Mouse (Mus musculus) neural tube, embryonic 15.5 days (tissue): ENCODE data around the gene Ramp3. TPM values are rescaled to one million over a fixed set of nuclear protein-coding genes. Genes with fewer than 3 reads are reported as not detected.

Source experiments
- ATAC-seq: fragments of 200-750 bp; cut with Nextera tagmentation; 2 replicates; pipeline ENCODE4 v1.8.0; 2017; ENCODE audit warnings: mild to moderate bottlenecking, moderate TSS enrichment, moderate library complexity; ENCODE audit not compliant: low FRiP score
- H3K27ac ChIP-seq: fragments of 300-500 bp; sonication (generic); replicated peaks from 2 replicates; pipeline ENCODE4 v1.5.1; 2015; ENCODE audit warnings: mild to moderate bottlenecking, inconsistent platforms
- H3K27me3 ChIP-seq: fragments of 300-500 bp; sonication (generic); replicated peaks from 2 replicates; pipeline ENCODE4 v1.6.1; 2015; ENCODE audit warnings: inconsistent platforms
- H3K36me3 ChIP-seq: fragments of 300-500 bp; sonication (generic); 2 replicates; pipeline ENCODE4 v1.6.1; 2015; ENCODE audit warnings: inconsistent platforms
- H3K4me1 ChIP-seq: fragments of 300-500 bp; sonication (generic); 2 replicates; pipeline ENCODE4 v1.6.1; 2015; ENCODE audit warnings: inconsistent platforms
- H3K4me2 ChIP-seq: fragments of 300-500 bp; sonication (generic); 2 replicates; pipeline ENCODE4 v1.6.1; 2015; ENCODE audit warnings: inconsistent platforms, mild to moderate bottlenecking, moderate library complexity
- H3K4me3 ChIP-seq: fragments of 300-500 bp; sonication (generic); replicated peaks from 2 replicates; pipeline ENCODE4 v1.5.1; 2015; ENCODE audit warnings: mild to moderate bottlenecking, inconsistent platforms
- H3K9ac ChIP-seq: fragments of 300-500 bp; sonication (generic); replicated peaks from 2 replicates; pipeline ENCODE4 v1.6.1; 2015; ENCODE audit warnings: mild to moderate bottlenecking, inconsistent platforms
- H3K9me3 ChIP-seq: fragments of 300-500 bp; sonication (generic); replicated peaks from 2 replicates; pipeline ENCODE4 v1.6.1; 2016; ENCODE audit warnings: inconsistent platforms
- WGBS: fragments of 180-500 bp; shearing (Covaris S2); methylation state at CpG from one replicate; pipeline ENCODE4 v1.1.7; 2015; ENCODE audit warnings: mixed read lengths; 5-methylcytosine and 5-hydroxymethylcytosine counted together
- polyA plus RNA-seq: library from polyadenylated mRNA; unstranded; fragments of >200 nt; fragmentation: Nextera tagmentation; extraction: Ambion mirVana; gene quantifications from 2 replicates; pipeline ENCODE4 v1.2.1, GENCODE M21; 2015

Ramp3 gene
- polyA plus RNA-seq, 1 experiment from 2014 or later: 32.1 TPM

GRCm38 (mm10) chr11:6697751-6698150, 39.4 kb downstream of the Ramp3 start:
- WGBS: 94% methylated on average over 10 of the region's 10 CpGs
- H3K4me1 ChIP-seq: no peaks in the 10 kb centered on the region
- no peaks in the 10 kb centered on the region for H3K27me3 ChIP-seq
- H3K36me3 ChIP-seq: no peaks in the 10 kb centered on the region
- H3K4me3 ChIP-seq: no peak overlapping the region
- ATAC-seq: no peak
- no peak overlapping the region for H3K27ac ChIP-seq
- no peak overlapping the region for H3K9ac ChIP-seq
- H3K9me3 ChIP-seq: no peaks in the 10 kb centered on the region
- no peak overlapping the region for H3K4me2 ChIP-seq

GRCm38 (mm10) chr11:6698281-6698680, 40.0 kb downstream of the Ramp3 start:
- ATAC-seq: no peak
- no peaks in the 10 kb centered on the region for H3K4me1 ChIP-seq
- 75% methylated on average over 10 of the region's 10 CpGs for WGBS

GRCm38 (mm10) chr11:6702258-6702657, 43.9 kb downstream of the Ramp3 start:
- WGBS: 54% methylated on average over 3 of the region's 3 CpGs
- Histone ChIP-seq H3K4me2 (no peak overlapping the region), H3K36me3 (no peaks in the 10 kb centered on the region), H3K27ac (no peak overlapping the region), H3K9me3 (no peaks in the 10 kb centered on the region), H3K27me3 (no peaks in the 10 kb centered on the region), H3K4me3 (no peak overlapping the region), H3K4me1 (no peaks in the 10 kb centered on the region), H3K9ac (no peak overlapping the region)
- ATAC-seq: no peak

More at GRCm38 (mm10) chr11:6698281-6698680, 40.0 kb downstream of the Ramp3 start:
- H3K9me3 ChIP-seq: no peaks in the 10 kb centered on the region
- no peak overlapping the region for H3K4me2 ChIP-seq
- no peak overlapping the region for H3K27ac ChIP-seq
- no peaks in the 10 kb centered on the region for H3K36me3 ChIP-seq
- H3K27me3 ChIP-seq: no peaks in the 10 kb centered on the region
- H3K4me3 ChIP-seq: no peak overlapping the region
- no peak overlapping the region for H3K9ac ChIP-seq

GRCm38 (mm10) chr11:6704851-6705250, 46.5 kb downstream of the Ramp3 start:
- H3K27me3 ChIP-seq: no peaks in the 10 kb centered on the region
- no peaks in the 10 kb centered on the region for H3K36me3 ChIP-seq
- no peak overlapping the region for H3K4me2 ChIP-seq
- no peak for ATAC-seq
- H3K27ac ChIP-seq: no peak overlapping the region
- H3K4me1 ChIP-seq: no peaks in the 10 kb centered on the region
- H3K4me3 ChIP-seq: no peak overlapping the region
- H3K9me3 ChIP-seq: no peaks in the 10 kb centered on the region
- WGBS: 81% methylated on average over 6 of the region's 6 CpGs
- no peak overlapping the region for H3K9ac ChIP-seq

- ATAC-seq: 0 out of 2 replicates have a peak, but pooled peaks have one; percentile 36
- H3K36me3 ChIP-seq: no peaks in the 10 kb centered on the region
- 53% methylated on average over 5 of the region's 5 CpGs for WGBS
Measured at GRCm38 (mm10) chr11:6705516-6705915, 47.2 kb downstream of the Ramp3 start.

GRCm38 (mm10) chr11:6706796-6707195, 48.5 kb downstream of the Ramp3 start:
- H3K4me1 ChIP-seq: no peaks in the 10 kb centered on the region
- H3K27ac ChIP-seq: no peak overlapping the region
- ATAC-seq: no peak
- H3K9me3 ChIP-seq: no peaks in the 10 kb centered on the region
- no peak overlapping the region for H3K9ac ChIP-seq
- no peaks in the 10 kb centered on the region for H3K36me3 ChIP-seq
- 96% methylated on average over 13 of the region's 13 CpGs for WGBS
- no peaks in the 10 kb centered on the region for H3K27me3 ChIP-seq
- no peak overlapping the region for H3K4me3 ChIP-seq
- H3K4me2 ChIP-seq: no peak overlapping the region

More at GRCm38 (mm10) chr11:6705516-6705915, 47.2 kb downstream of the Ramp3 start:
- H3K4me2 ChIP-seq: no peak overlapping the region
- no peaks in the 10 kb centered on the region for H3K4me1 ChIP-seq
- no peak overlapping the region for H3K9ac ChIP-seq
- H3K27ac ChIP-seq: no peak overlapping the region
- H3K27me3 ChIP-seq: no peaks in the 10 kb centered on the region
- H3K4me3 ChIP-seq: no peak overlapping the region
- no peaks in the 10 kb centered on the region for H3K9me3 ChIP-seq

GRCm38 (mm10) chr11:6708437-6708836, 50.1 kb downstream of the Ramp3 start:
- H3K27ac ChIP-seq: no peak overlapping the region
- H3K9me3 ChIP-seq: no peaks in the 10 kb centered on the region
- H3K4me1 ChIP-seq: no peaks in the 10 kb centered on the region
- 94% methylated on average over 7 of the region's 7 CpGs for WGBS
- no peaks in the 10 kb centered on the region for H3K27me3 ChIP-seq
- ATAC-seq: no peak
- no peak overlapping the region for H3K9ac ChIP-seq
- no peak overlapping the region for H3K4me2 ChIP-seq
- no peak overlapping the region for H3K4me3 ChIP-seq
- no peaks in the 10 kb centered on the region for H3K36me3 ChIP-seq

GRCm38 (mm10) chr11:6710409-6710808, 52.1 kb downstream of the Ramp3 start:
- Histone ChIP-seq H3K36me3 (no peaks in the 10 kb centered on the region), H3K27ac (no peak overlapping the region), H3K4me2 (no peak overlapping the region), H3K9ac (no peak overlapping the region), H3K4me3 (no peak overlapping the region), H3K27me3 (no peaks in the 10 kb centered on the region), H3K4me1 (no peaks in the 10 kb centered on the region), H3K9me3 (no peaks in the 10 kb centered on the region)
- WGBS: 67% methylated on average over 2 of the region's 2 CpGs
- ATAC-seq: no peak

GRCm38 (mm10) chr11:6720746-6721145, 62.4 kb downstream of the Ramp3 start:
- no peak overlapping the region for H3K4me3 ChIP-seq
- no peaks in the 10 kb centered on the region; the same call in 1 of the 2 replicates for H3K27me3 ChIP-seq
- ATAC-seq: no peak
- no peak overlapping the region for H3K4me2 ChIP-seq
- WGBS: 97% methylated on average over 5 of the region's 5 CpGs
- no peak overlapping the region for H3K9ac ChIP-seq
- H3K9me3 ChIP-seq: no peaks in the 10 kb centered on the region
- no peaks in the 10 kb centered on the region for H3K4me1 ChIP-seq
- H3K36me3 ChIP-seq: no peaks in the 10 kb centered on the region
- H3K27ac ChIP-seq: no peak overlapping the region

- Histone ChIP-seq H3K4me1 (no peaks in the 10 kb centered on the region), H3K4me2 (no peak overlapping the region), H3K9ac (no peak overlapping the region), H3K27me3 (no peaks in the 10 kb centered on the region), H3K9me3 (no peaks in the 10 kb centered on the region), H3K36me3 (no peaks in the 10 kb centered on the region), H3K27ac (no peak overlapping the region), H3K4me3 (no peak overlapping the region)
- ATAC-seq: no peak
- WGBS: 89% methylated on average over 5 of the region's 5 CpGs
Measured at GRCm38 (mm10) chr11:6726921-6727320, 68.6 kb downstream of the Ramp3 start.

Other genes with a start within 250 kb of the Ramp3 start
- 4,598 and 4,773 TPM in 2 replicates for gene Ppia, start 243.1 kb upstream of the Ramp3 start, polyA plus RNA-seq
- gene H2afv, start 214.1 kb upstream of the Ramp3 start, polyA plus RNA-seq: 183 and 240 TPM in 2 replicates
- 11.4 and 14.7 TPM in 2 replicates for gene Purb, start 182.6 kb upstream of the Ramp3 start, polyA plus RNA-seq
- gene Myo1g, start 137.6 kb upstream of the Ramp3 start, polyA plus RNA-seq: 0.37 and 6.2 TPM in 2 replicates
- gene Ccm2, start 111.6 kb upstream of the Ramp3 start, polyA plus RNA-seq: 96.2 and 107 TPM in 2 replicates
- gene Nacad, start 52.5 kb upstream of the Ramp3 start, polyA plus RNA-seq: 66.7 and 78.2 TPM in 2 replicates
- 34.2 and 39.9 TPM in 2 replicates for gene Tbrg4, start 32.5 kb upstream of the Ramp3 start, polyA plus RNA-seq
- not detected in 2 replicates for gene Wap, start 19.9 kb upstream of the Ramp3 start, polyA plus RNA-seq
- 0.14 TPM in 1 of 2 replicates, not detected in the other for gene Gm11983, start 179.1 kb downstream of the Ramp3 start, polyA plus RNA-seq